Mouse (Mus musculus): ENCODE measurements around the gene Chrna9.
A peak's percentile ranks its signal among the peaks of the same experiment; 100 is the strongest.

The Chrna9 gene

GRCm38 (mm10) chr5:65919904-65920303 lies 14.8 kb upstream of the Chrna9 start:
- no peak for DNase-seq

GRCm38 (mm10) chr5:65920701-65921426 lies 13.9 kb upstream of the Chrna9 start:
- DNase-seq = no peak

GRCm38 (mm10) chr5:65921477-65922138 lies 13.1 kb upstream of the Chrna9 start:
- DNase-seq = no peak

- DNase-seq = no peak
These were observed 8.1 kb upstream of the Chrna9 start for GRCm38 (mm10) chr5:65926666-65927065.

- no peak for DNase-seq
These were observed 5.6 kb upstream of the Chrna9 start for GRCm38 (mm10) chr5:65929162-65929561.

GRCm38 (mm10) chr5:65930171-65930570 lies 4.5 kb upstream of the Chrna9 start:
- DNase-seq = no peak

GRCm38 (mm10) chr5:65933258-65933657 lies 1.5 kb upstream of the Chrna9 start:
- no peak for DNase-seq

- DNase-seq = no peak
These were observed 957 bp upstream of the Chrna9 start for GRCm38 (mm10) chr5:65933764-65934163.

GRCm38 (mm10) chr5:65937011-65937726 lies 2.4 kb downstream of the Chrna9 start:
- DNase-seq = no peak

- DNase-seq = peak; percentile 50
These were observed 3.4 kb downstream of the Chrna9 start for GRCm38 (mm10) chr5:65937998-65938715.

- no peak for DNase-seq
These were observed 6.4 kb downstream of the Chrna9 start for GRCm38 (mm10) chr5:65941145-65941544.

- no peak for DNase-seq
These were observed 15.1 kb downstream of the Chrna9 start for GRCm38 (mm10) chr5:65949822-65950221.

- DNase-seq = no peak
These were observed 15.5 kb downstream of the Chrna9 start for GRCm38 (mm10) chr5:65950236-65950635.

GRCm38 (mm10) chr5:65950679-65951512 lies 16.2 kb downstream of the Chrna9 start:
- no peak for DNase-seq

- DNase-seq = no peak
These were observed 16.8 kb downstream of the Chrna9 start for GRCm38 (mm10) chr5:65951513-65951909.

- DNase-seq = no peak
These were observed 19.7 kb downstream of the Chrna9 start for GRCm38 (mm10) chr5:65954130-65955080.

GRCm38 (mm10) chr5:65955343-65956143 lies 20.8 kb downstream of the Chrna9 start:
- peak; percentile 14 for DNase-seq

GRCm38 (mm10) chr5:65956144-65957008 lies 21.7 kb downstream of the Chrna9 start:
- no peak for DNase-seq

GRCm38 (mm10) chr5:65958597-65958996 lies 23.9 kb downstream of the Chrna9 start:
- peak; percentile 11 for DNase-seq
